Mouse (Mus musculus): ENCODE results near the gene Slc7a1. TPM values are rescaled to one million over a fixed set of nuclear protein-coding genes. Genes with fewer than 3 reads are reported as not detected.

Gene Slc7a1
- polyA plus RNA-seq, 2 experiments, result 8.1 to 22.5 TPM

DNA sequence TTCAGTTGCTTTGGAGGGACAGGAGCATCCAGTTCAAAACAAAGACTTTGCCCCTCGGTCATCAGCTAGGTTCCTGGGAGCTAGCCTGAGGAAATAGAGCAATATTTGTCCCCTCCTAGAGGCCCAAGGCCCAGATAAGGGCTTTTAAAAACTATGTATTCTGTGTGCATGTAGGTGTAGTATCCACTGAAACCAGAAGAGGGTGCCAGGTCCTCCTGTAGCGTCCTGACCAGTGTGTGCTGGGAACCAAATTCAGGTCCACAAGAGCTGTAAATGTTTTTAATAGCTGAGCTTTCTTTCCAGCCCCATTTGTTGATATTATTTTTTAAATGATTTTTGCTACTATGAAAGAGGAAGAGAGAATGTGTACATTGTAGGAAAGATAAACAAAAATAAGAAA lies 95.6 kb downstream of the Slc7a1 start:
- Histone ChIP-seq H3K27ac (replicated peaks; ENCODE audit: low read depth, low read length) (no peak overlapping the region), H3K36me3 (ENCODE audit: control insufficient read depth, insufficient read depth, low read length) (no peaks in the 10 kb centered on the region), H3K4me1 (ENCODE audit: control insufficient read depth, insufficient read depth, low read length) (no peaks in the 10 kb centered on the region), H3K9ac (ENCODE audit: low read depth, low read length, severe bottlenecking) (no peak overlapping the region), H3K4me3 (replicated peaks; ENCODE audit: low read length) (no peak overlapping the region), H3K27me3 (ENCODE audit: control insufficient read depth, insufficient read depth, low read length) (no peaks in the 10 kb centered on the region), H3K4me2 (replicated peaks; ENCODE audit: low read depth, low read length, severe bottlenecking) (no peak overlapping the region), H3K9me3 (ENCODE audit: control insufficient read depth, low read length) (no peaks in the 10 kb centered on the region)
- TF ChIP-seq POLR2A (IDR thresholded peaks at IDR 0.05; ENCODE audit: borderline replicate concordance, extremely low read depth, insufficient read depth, insufficient read length), result no peak
- ATAC-seq (ENCODE audit: low FRiP score, low read depth), result no peak
- no peak for DNase-seq (ENCODE audit: low spot score)
- 90% methylated on average over 2 of the region's 2 CpGs for WGBS

- no peak overlapping the region for H3K4me2 ChIP-seq (replicated peaks; ENCODE audit: low read depth, low read length, severe bottlenecking)
Observed at GRCm38 (mm10) chr5:148302968-148303367, 96.7 kb downstream of the Slc7a1 start.

GRCm38 (mm10) chr5:148293346-148293745 lies 106.4 kb downstream of the Slc7a1 start:
- Histone ChIP-seq H3K9ac (ENCODE audit: low read depth, low read length, severe bottlenecking) (no peak overlapping the region), H3K9me3 (ENCODE audit: control insufficient read depth, low read length) (no peaks in the 10 kb centered on the region), H3K27me3 (ENCODE audit: control insufficient read depth, insufficient read depth, low read length) (no peaks in the 10 kb centered on the region), H3K27ac (replicated peaks; ENCODE audit: low read depth, low read length) (no peak overlapping the region), H3K4me1 (ENCODE audit: control insufficient read depth, insufficient read depth, low read length) (no peaks in the 10 kb centered on the region), H3K36me3 (ENCODE audit: control insufficient read depth, insufficient read depth, low read length) (no peaks in the 10 kb centered on the region), H3K4me3 (replicated peaks; ENCODE audit: low read length) (no peak overlapping the region), H3K4me2 (replicated peaks; ENCODE audit: low read depth, low read length, severe bottlenecking) (no peak overlapping the region)
- WGBS, result 83% methylated on average over 7 of the region's 7 CpGs
- TF ChIP-seq POLR2A (IDR thresholded peaks at IDR 0.05; ENCODE audit: borderline replicate concordance, extremely low read depth, insufficient read depth, insufficient read length), result no peak
- no peak for ATAC-seq (ENCODE audit: low FRiP score, low read depth)
- DNase-seq (ENCODE audit: low spot score), result no peak

More at GRCm38 (mm10) chr5:148302968-148303367, 96.7 kb downstream of the Slc7a1 start:
- ATAC-seq (ENCODE audit: low FRiP score, low read depth) (no peak), DNase-seq (ENCODE audit: low spot score) (no peak)
- TF ChIP-seq POLR2A (IDR thresholded peaks at IDR 0.05; ENCODE audit: borderline replicate concordance, extremely low read depth, insufficient read depth, insufficient read length), result no peak
- WGBS, result 82% methylated on average over 11 of the region's 11 CpGs
- no peak overlapping the region for H3K9ac ChIP-seq (ENCODE audit: low read depth, low read length, severe bottlenecking)
- H3K4me1 ChIP-seq (ENCODE audit: control insufficient read depth, insufficient read depth, low read length), result no peaks in the 10 kb centered on the region
- H3K27ac ChIP-seq (replicated peaks; ENCODE audit: low read depth, low read length), result no peak overlapping the region
- H3K36me3 ChIP-seq (ENCODE audit: control insufficient read depth, insufficient read depth, low read length), result no peaks in the 10 kb centered on the region
- H3K9me3 ChIP-seq (ENCODE audit: control insufficient read depth, low read length), result no peaks in the 10 kb centered on the region
- H3K4me3 ChIP-seq (replicated peaks; ENCODE audit: low read length), result no peak overlapping the region
- H3K27me3 ChIP-seq (ENCODE audit: control insufficient read depth, insufficient read depth, low read length), result no peaks in the 10 kb centered on the region

DNA sequence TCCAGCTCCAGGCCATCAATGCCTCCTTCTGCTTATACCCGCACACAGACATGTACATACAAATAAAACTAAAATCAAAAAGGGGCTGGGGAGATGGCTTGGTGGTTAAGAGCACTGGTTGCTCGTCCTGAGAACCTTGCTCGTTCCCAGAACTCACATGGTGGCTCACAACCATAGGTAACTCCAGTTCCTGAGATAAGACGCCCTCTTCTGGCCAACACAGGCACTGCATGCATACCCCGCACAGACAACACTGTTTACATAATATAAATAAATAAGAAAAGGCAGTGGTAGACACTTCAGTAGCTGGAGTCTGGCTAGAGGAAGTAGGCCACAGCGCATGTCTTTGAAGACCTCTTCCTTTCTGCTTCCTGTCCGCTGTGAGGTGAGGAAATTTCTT lies 106.8 kb downstream of the Slc7a1 start:
- Histone ChIP-seq H3K36me3 (ENCODE audit: control insufficient read depth, insufficient read depth, low read length) (no peaks in the 10 kb centered on the region), H3K4me2 (replicated peaks; ENCODE audit: low read depth, low read length, severe bottlenecking) (no peak overlapping the region), H3K9me3 (ENCODE audit: control insufficient read depth, low read length) (no peaks in the 10 kb centered on the region), H3K9ac (ENCODE audit: low read depth, low read length, severe bottlenecking) (no peak overlapping the region), H3K4me1 (ENCODE audit: control insufficient read depth, insufficient read depth, low read length) (no peaks in the 10 kb centered on the region), H3K27me3 (ENCODE audit: control insufficient read depth, insufficient read depth, low read length) (no peaks in the 10 kb centered on the region), H3K27ac (replicated peaks; ENCODE audit: low read depth, low read length) (no peak overlapping the region), H3K4me3 (replicated peaks; ENCODE audit: low read length) (no peak overlapping the region)
- TF ChIP-seq POLR2A (IDR thresholded peaks at IDR 0.05; ENCODE audit: borderline replicate concordance, extremely low read depth, insufficient read depth, insufficient read length), result no peak
- no peak for ATAC-seq (ENCODE audit: low FRiP score, low read depth)
- no peak for DNase-seq (ENCODE audit: low spot score)
- WGBS, result 77% methylated on average over 7 of the region's 7 CpGs

GRCm38 (mm10) chr5:148289951-148290350 lies 109.8 kb downstream of the Slc7a1 start:
- no peak overlapping the region for H3K4me3 ChIP-seq (replicated peaks; ENCODE audit: low read length)
- H3K4me2 ChIP-seq (replicated peaks; ENCODE audit: low read depth, low read length, severe bottlenecking), result no peak overlapping the region
- no peak overlapping the region for H3K9ac ChIP-seq (ENCODE audit: low read depth, low read length, severe bottlenecking)
- DNase-seq (ENCODE audit: low spot score), result no peak
- TF ChIP-seq POLR2A (IDR thresholded peaks at IDR 0.05; ENCODE audit: borderline replicate concordance, extremely low read depth, insufficient read depth, insufficient read length), result no peak
- H3K36me3 ChIP-seq (ENCODE audit: control insufficient read depth, insufficient read depth, low read length), result no peaks in the 10 kb centered on the region
- 23% methylated on average over 7 of the region's 7 CpGs for WGBS
- no peaks in the 10 kb centered on the region for H3K9me3 ChIP-seq (ENCODE audit: control insufficient read depth, low read length)
- ATAC-seq (ENCODE audit: low FRiP score, low read depth), result no peak
- no peaks in the 10 kb centered on the region for H3K4me1 ChIP-seq (ENCODE audit: control insufficient read depth, insufficient read depth, low read length)
- no peaks in the 10 kb centered on the region for H3K27me3 ChIP-seq (ENCODE audit: control insufficient read depth, insufficient read depth, low read length)
- H3K27ac ChIP-seq (replicated peaks; ENCODE audit: low read depth, low read length), result no peak overlapping the region

- TF ChIP-seq POLR2A (IDR thresholded peaks at IDR 0.05; ENCODE audit: borderline replicate concordance, extremely low read depth, insufficient read depth, insufficient read length), result no peak
- Histone ChIP-seq H3K27me3 (ENCODE audit: control insufficient read depth, insufficient read depth, low read length) (no peaks in the 10 kb centered on the region), H3K27ac (replicated peaks; ENCODE audit: low read depth, low read length) (no peak overlapping the region), H3K9ac (ENCODE audit: low read depth, low read length, severe bottlenecking) (no peak overlapping the region), H3K4me1 (ENCODE audit: control insufficient read depth, insufficient read depth, low read length) (no peaks in the 10 kb centered on the region), H3K4me3 (replicated peaks; ENCODE audit: low read length) (no peak overlapping the region), H3K9me3 (ENCODE audit: control insufficient read depth, low read length) (no peaks in the 10 kb centered on the region), H3K36me3 (ENCODE audit: control insufficient read depth, insufficient read depth, low read length) (no peaks in the 10 kb centered on the region), H3K4me2 (replicated peaks; ENCODE audit: low read depth, low read length, severe bottlenecking) (no peak overlapping the region)
- DNase-seq (ENCODE audit: low spot score), result no peak
- no peak for ATAC-seq (ENCODE audit: low FRiP score, low read depth)
- 67% methylated on average over 17 of the region's 18 CpGs for WGBS
Observed at GRCm38 (mm10) chr5:148288804-148289203, 110.9 kb downstream of the Slc7a1 start.

Measured in limb, embryonic 14.5 days (tissue).